Mouse (Mus musculus): ENCODE measurements at regions not wholly inside any gene's neighbourhood (a gene's known extent, or its start where the extent isn't known, plus 50 kb on each side); places are given as distances from the start of the nearest gene placed in this dataset.

DNA sequence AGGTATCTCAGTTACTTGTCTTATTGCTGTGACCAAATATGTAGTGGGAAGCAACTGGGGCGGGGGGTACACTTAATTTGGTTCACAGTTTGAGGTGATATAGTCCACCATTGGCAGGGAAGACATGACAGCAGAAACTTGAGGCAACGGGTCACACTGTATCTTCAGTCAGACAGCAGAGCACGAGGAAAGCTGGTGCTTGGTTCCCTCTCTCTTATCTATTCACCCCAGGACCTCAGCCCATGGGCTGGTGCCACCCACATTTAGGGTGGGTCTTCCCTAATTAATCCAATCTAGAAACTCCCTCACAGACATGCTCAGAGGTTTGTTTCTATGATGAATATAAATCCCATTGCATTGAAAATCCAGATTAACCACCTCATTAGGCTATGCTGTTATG lies 56.5 kb downstream of the Otud1 start:
- DNase-seq = no peak

- peak; percentile 72 for DNase-seq
Measured at GRCm38 (mm10) chr2:19715564-19716238, 58.1 kb downstream of the Otud1 start.

GRCm38 (mm10) chr2:19716388-19716787 lies 58.8 kb downstream of the Otud1 start:
- no peak for DNase-seq

GRCm38 (mm10) chr2:19726085-19726484 lies 68.5 kb downstream of the Otud1 start:
- no peak for DNase-seq

GRCm38 (mm10) chr2:19726904-19727303 lies 69.4 kb downstream of the Otud1 start:
- peak; percentile 65 for DNase-seq

GRCm38 (mm10) chr2:19732922-19733859 lies 75.6 kb downstream of the Otud1 start:
- DNase-seq = no peak

- no peak for DNase-seq
Measured at GRCm38 (mm10) chr2:19734164-19734870, 76.8 kb downstream of the Otud1 start.

DNA sequence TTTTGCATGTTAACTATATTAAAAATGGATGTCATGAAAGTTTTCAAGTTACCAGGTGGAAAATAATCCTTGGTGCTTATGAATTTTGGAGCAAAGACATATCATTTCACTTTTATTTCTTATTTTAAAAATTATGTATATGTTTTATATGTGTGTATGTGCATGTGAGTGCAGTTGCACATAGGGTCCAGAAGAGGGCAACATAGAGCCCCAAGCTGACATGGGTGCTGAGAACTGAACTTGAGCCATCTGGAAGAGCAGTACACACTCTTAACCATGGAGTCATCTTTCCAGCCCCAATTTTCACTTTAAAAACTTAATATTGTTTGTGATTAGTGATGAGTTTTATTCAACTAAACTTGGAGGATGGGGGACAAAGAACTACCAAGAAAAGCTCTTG lies 84.0 kb downstream of the Otud1 start:
- DNase-seq = no peak

- DNase-seq = no peak
Measured at GRCm38 (mm10) chr2:19743467-19743866, 85.9 kb downstream of the Otud1 start.

GRCm38 (mm10) chr2:19744986-19745660 lies 87.6 kb downstream of the Otud1 start:
- DNase-seq = no peak

DNA sequence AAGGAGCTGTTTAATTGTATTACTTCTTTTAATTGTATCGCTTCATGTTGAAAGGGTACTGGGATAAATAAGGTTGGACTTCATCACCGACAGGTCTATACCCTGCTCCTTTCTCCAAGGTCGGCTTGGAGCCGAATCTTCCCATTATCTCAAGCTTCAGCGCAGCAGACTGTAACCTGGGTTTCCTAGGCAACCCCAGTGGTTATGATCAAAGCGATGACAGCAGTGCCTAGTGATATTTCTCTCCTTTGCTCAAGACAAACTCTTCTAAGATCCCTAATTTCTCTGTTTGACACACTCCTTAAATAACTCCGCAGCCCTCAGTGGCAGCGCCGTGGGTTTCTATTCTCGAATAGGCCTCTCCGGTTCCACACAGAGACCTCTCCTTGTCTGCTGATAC lies 95.2 kb downstream of the Otud1 start:
- no peak for DNase-seq

GRCm38 (mm10) chr2:19753479-19753878 lies 95.9 kb downstream of the Otud1 start:
- no peak for DNase-seq

DNA sequence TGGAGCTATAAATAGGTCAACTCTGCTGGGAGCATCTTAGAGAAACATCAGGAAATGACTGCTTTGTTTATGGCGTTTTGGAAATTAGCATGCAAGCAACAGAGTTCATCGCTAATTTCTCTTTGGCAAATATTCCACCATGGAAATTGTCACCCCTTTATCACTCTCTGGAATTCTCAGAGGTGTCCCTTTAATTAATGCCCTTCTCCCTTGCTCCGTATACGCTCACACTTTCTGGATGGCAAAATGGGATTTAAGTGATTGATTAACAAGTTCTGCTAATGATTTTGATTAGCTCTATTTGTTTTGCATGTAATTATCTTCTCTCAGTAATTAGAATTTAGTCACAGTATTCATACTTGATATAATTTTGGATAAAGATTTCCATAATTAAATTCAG lies 100.4 kb downstream of the Otud1 start:
- no peak for DNase-seq

GRCm38 (mm10) chr2:19759169-19759568 lies 101.6 kb downstream of the Otud1 start:
- peak; percentile 16 for DNase-seq

DNA sequence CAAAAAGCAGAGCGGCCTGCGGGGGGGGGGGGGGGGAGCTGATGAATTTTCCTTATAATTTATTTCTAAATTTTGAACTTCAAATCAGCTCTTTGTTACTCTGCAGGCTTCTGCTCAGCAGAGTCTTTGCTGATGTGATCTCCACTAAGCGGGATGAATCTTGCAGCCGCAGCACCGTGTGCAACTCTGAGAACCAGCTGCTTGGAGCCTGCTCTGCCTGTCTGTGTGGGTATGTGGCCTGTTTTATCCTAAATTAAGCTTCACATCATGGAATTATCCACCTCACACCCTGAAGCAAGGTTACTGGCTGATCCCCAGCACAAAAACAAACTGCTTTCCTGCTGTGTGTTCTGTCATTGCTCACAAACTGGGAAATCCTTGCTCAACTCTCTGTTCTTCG lies 102.0 kb downstream of the Otud1 start:
- DNase-seq = no peak

DNA sequence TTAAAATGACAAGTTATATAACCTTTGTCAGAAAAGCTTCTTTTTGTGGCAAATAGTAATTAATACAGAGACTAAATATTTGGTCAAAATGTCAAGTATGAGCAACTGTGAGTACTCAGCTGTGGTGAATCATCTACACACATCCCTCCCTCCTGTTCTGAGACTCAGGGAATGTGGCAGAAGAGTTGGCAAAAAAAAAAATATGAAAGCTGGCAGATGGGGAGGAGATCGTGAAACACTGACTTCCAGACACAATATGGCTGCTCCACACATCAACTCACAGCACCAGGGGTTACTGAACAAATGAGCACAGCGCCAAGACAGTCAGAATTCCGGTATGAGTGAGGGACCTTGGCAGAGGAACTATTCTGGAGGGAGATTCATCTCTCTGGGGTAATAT lies 105.4 kb downstream of the Otud1 start:
- no peak for DNase-seq

- no peak for DNase-seq
Measured at GRCm38 (mm10) chr2:19784913-19785312, 124.7 kb upstream of the Etl4 start.

GRCm38 (mm10) chr2:19785663-19786260 lies 123.8 kb upstream of the Etl4 start:
- DNase-seq = no peak

DNA sequence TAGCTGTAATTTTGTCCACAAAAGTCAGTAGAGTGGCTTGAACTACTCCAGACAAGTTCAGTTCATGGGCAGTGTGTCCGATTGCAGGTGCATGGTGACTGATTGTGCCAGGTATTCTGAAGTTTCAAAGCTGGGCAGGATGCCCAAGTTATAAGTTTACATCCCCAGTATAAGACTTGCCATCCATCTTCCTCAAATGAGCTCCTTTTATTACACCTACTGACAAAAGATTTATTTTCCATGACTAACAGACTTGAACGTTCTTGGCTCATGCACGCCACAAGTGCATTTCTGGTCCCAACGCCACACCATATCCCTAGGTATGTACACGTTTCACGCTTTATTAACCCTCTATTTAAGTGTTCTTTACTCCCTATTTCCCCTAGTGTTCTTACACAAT lies 117.4 kb upstream of the Etl4 start:
- no peak for DNase-seq

GRCm38 (mm10) chr2:19796790-19797189 lies 112.8 kb upstream of the Etl4 start:
- DNase-seq = no peak

Measured in adrenal gland, postnatal 14 days (tissue).